Mouse (Mus musculus) natural killer cell, adult 2 months (primary cell): Measurements from ENCODE around the gene Apopt1.

Source experiments
- DNase-seq, 2 experiments: peaks; one replicate each; pipeline ENCODE4 v3.0.0; 2022; ENCODE audit warnings: low spot score in 2 of 2

The Apopt1 gene

GRCm38 (mm10) chr12:111769816-111770577 is 56.9 kb downstream of the Apopt1 start:
- DNase-seq: no peak

- DNase-seq: no peak
Measured at GRCm38 (mm10) chr12:111770651-111771050, 57.6 kb downstream of the Apopt1 start.

GRCm38 (mm10) chr12:111774156-111774555 is 61.1 kb downstream of the Apopt1 start:
- DNase-seq: no peak

GRCm38 (mm10) chr12:111774845-111775244 is 61.8 kb downstream of the Apopt1 start:
- no peak for DNase-seq

- DNase-seq: no peak
Measured at GRCm38 (mm10) chr12:111777919-111778318, 64.9 kb downstream of the Apopt1 start.

GRCm38 (mm10) chr12:111779544-111779943 is 66.5 kb downstream of the Apopt1 start:
- DNase-seq: no peak

- DNase-seq: no peak
Measured at GRCm38 (mm10) chr12:111785174-111785573, 72.1 kb downstream of the Apopt1 start.

GRCm38 (mm10) chr12:111787015-111787414 is 74.0 kb downstream of the Apopt1 start:
- DNase-seq: no peak

GRCm38 (mm10) chr12:111790090-111790489 is 77.0 kb downstream of the Apopt1 start:
- DNase-seq: no peak

- DNase-seq: no peak
Measured at GRCm38 (mm10) chr12:111790631-111791030, 77.6 kb downstream of the Apopt1 start.

GRCm38 (mm10) chr12:111791474-111792104 is 78.5 kb downstream of the Apopt1 start:
- DNase-seq: no peak

- DNase-seq: no peak
Measured at GRCm38 (mm10) chr12:111794102-111794501, 81.0 kb downstream of the Apopt1 start.

- DNase-seq: no peak
Measured at GRCm38 (mm10) chr12:111794526-111795179, 81.6 kb downstream of the Apopt1 start.

- no peak for DNase-seq
Measured at GRCm38 (mm10) chr12:111795180-111795895, 82.3 kb downstream of the Apopt1 start.

- no peak for DNase-seq
Measured at GRCm38 (mm10) chr12:111797251-111797650, 84.2 kb downstream of the Apopt1 start.

GRCm38 (mm10) chr12:111798493-111798892 is 85.4 kb downstream of the Apopt1 start:
- DNase-seq: no peak

GRCm38 (mm10) chr12:111800459-111801183 is 87.6 kb downstream of the Apopt1 start:
- DNase-seq: no peak

GRCm38 (mm10) chr12:111803538-111803937 is 90.5 kb downstream of the Apopt1 start:
- no peak for DNase-seq
